Mouse (Mus musculus): ENCODE data around the gene Tpk1. TPM values are rescaled to one million over a fixed set of nuclear protein-coding genes. Genes with fewer than 3 reads are reported as not detected.

The Tpk1 gene
- 7.6 to 10.6 TPM (median 8.9 TPM) in 4 replicates for total RNA-seq (2023; ENCODE audit: inconsistent age)

GRCm38 (mm10) chr6:43665677-43666546, at the start of gene Tpk1:
Gene Tpk1 (minus strand): TSS chr6:43666278.

GRCm38 (mm10) chr6:43309454-43309853, 356.6 kb downstream of the Tpk1 start, which contains the start of gene Nobox:
Gene Nobox (minus strand): TSS chr6:43309554.

All from B cell, adult (primary cell).